Mouse (Mus musculus) thymus, adult 2 months (tissue): ENCODE data around the gene Tctex1d1.

ENCODE experiments used
- CTCF ChIP-seq: fragments of 200-500 bp; IDR thresholded peaks from 2 replicates; pipeline ENCODE4 v1.5.1; 2012; ENCODE audit warnings: mild to moderate bottlenecking, control low read depth, low read length, moderate library complexity, borderline replicate concordance; ENCODE audit not compliant: control insufficient read depth, poor library complexity, insufficient read depth; ENCODE audit errors: extremely low read depth
- POLR2A ChIP-seq: fragments of 200-500 bp; IDR thresholded peaks from 2 replicates; pipeline ENCODE4 v1.6.1; 2012; ENCODE audit warnings: mild to moderate bottlenecking, low read length, control low read depth, moderate library complexity; ENCODE audit not compliant: control insufficient read depth, poor library complexity, insufficient read depth; ENCODE audit errors: extremely low read depth

- TF ChIP-seq CTCF, result no peak
- no peak for TF ChIP-seq POLR2A
Observed at GRCm38 (mm10) chr4:102940266-102940665, 38.1 kb upstream of the Tctex1d1 start.
